ENCODE assay signal across 7 mouse cellular contexts in genomic region chr2:146511911-146512580, GRCm38 (mm10). TPM values are rescaled to one million over a fixed set of nuclear protein-coding genes. Genes with fewer than 3 reads are reported as not detected.
DNase-seq lines count a peak whose midpoint lies in the region; ATAC-seq lines count a peak whose summit lies in the region.

Ralgapa2 (minus strand) TSS chr2:146512344.

- H3K4me3 ChIP-seq in intestine, embryonic 16.5 days (ENCODE audit: low read length) = peak within 1 kb of the TSS; percentile 93
- peak within 1 kb of the TSS; percentile 70 for H3K4me3 ChIP-seq in midbrain, embryonic 11.5 days (ENCODE audit: low read depth, low read length)

- H3K9me3 ChIP-seq in intestine, embryonic 16.5 days (ENCODE audit: control insufficient read depth, low read length) = no peaks in the 10 kb centered on the region
- no peaks in the 10 kb centered on the region for H3K9me3 ChIP-seq in midbrain, embryonic 11.5 days (ENCODE audit: control insufficient read depth, low read length)

- peak within 1 kb of the TSS; percentile 89 for H3K9ac ChIP-seq in intestine, embryonic 16.5 days (ENCODE audit: low read depth, low read length)
- H3K9ac ChIP-seq in midbrain, embryonic 11.5 days (ENCODE audit: low read length) = peak within 1 kb of the TSS; percentile 88

- DNase-seq in adrenal gland, adult 8-10 months = peak; percentile 99
- peak; percentile 98 for DNase-seq in embryo, embryonic 9.5 days (ENCODE audit: extremely low spot score)
- peak; percentile 97 to 98 for DNase-seq in gastrocnemius, postnatal 4 days (ENCODE audit: low spot score in 2 of 2)
- DNase-seq in left cerebral cortex, postnatal 36 days (ENCODE audit: low spot score in 2 of 2) = peak; percentile 99 to 100
- DNase-seq in midbrain, embryonic 11.5 days (ENCODE audit: low spot score, missing footprints) = peak; percentile 100
- DNase-seq in skeletal muscle tissue, adult 2 months (ENCODE audit: low read depth, low spot score) = peak; percentile 99

- peak within 1 kb of the TSS; percentile 71 for H3K4me2 ChIP-seq in intestine, embryonic 16.5 days (ENCODE audit: low read depth, low read length)
- peak within 1 kb of the TSS; percentile 73 for H3K4me2 ChIP-seq in midbrain, embryonic 11.5 days

- under 1% methylated on average over 56 of the region's 57 CpGs for WGBS in intestine, embryonic 16.5 days
- under 1% methylated on average over 55 of the region's 57 CpGs for WGBS in midbrain, embryonic 11.5 days

- no peaks in the 10 kb centered on the region for H3K27me3 ChIP-seq in intestine, embryonic 16.5 days (replicated peaks; ENCODE audit: control insufficient read depth, insufficient read depth, low read length)
- no peaks in the 10 kb centered on the region for H3K27me3 ChIP-seq in midbrain, embryonic 11.5 days (ENCODE audit: control insufficient read depth, insufficient read depth, low read length)

- H3K27ac ChIP-seq in intestine, embryonic 16.5 days (ENCODE audit: low read length) = peak within 1 kb of the TSS; percentile 73
- H3K27ac ChIP-seq in midbrain, embryonic 11.5 days (ENCODE audit: low read depth, low read length) = peak within 1 kb of the TSS; percentile 47

- H3K36me3 ChIP-seq in intestine, embryonic 16.5 days (ENCODE audit: control insufficient read depth, insufficient read depth, low read length) = no peaks in the 10 kb centered on the region
- H3K36me3 ChIP-seq in midbrain, embryonic 11.5 days (ENCODE audit: control insufficient read depth, insufficient read depth, low read length) = no peaks in the 10 kb centered on the region

- ATAC-seq in intestine, embryonic 16.5 days = peak; percentile 99
- ATAC-seq in midbrain, embryonic 11.5 days (ENCODE audit: low FRiP score) = peak; percentile 99

- peaks cover 3% of the 10 kb centered on the region; the same call in 1 of the 2 replicates for H3K4me1 ChIP-seq in intestine, embryonic 16.5 days (ENCODE audit: control insufficient read depth, insufficient read depth, low read length)
- H3K4me1 ChIP-seq in midbrain, embryonic 11.5 days (ENCODE audit: control insufficient read depth, insufficient read depth, low read length) = peaks cover 9% of the 10 kb centered on the region

- intact Hi-C loops in left cerebral cortex, postnatal 36 days (cut with DNase I) = no loop called here

RNA-seq across cellular contexts. Expression of gene Ralgapa2, which starts in this region (rescaled TPM):
- 10 to 100 TPM; 17.8 to 27.6 (median 24.6) TPM for total RNA-seq in adrenal gland, adult 8-10 months (2022)
- total RNA-seq in gastrocnemius, postnatal 4 days (2021) = 1 to 10 TPM; 7.0 to 8.2 TPM
- 7.8 and 9.7 TPM in 2 replicates for polyA plus RNA-seq in intestine, embryonic 16.5 days (2015; fragmentation: Nextera tagmentation; extraction: Ambion mirVana)
- total RNA-seq in left cerebral cortex, postnatal 36 days (2021) = 10 to 100 TPM; 18.8 to 29.0 TPM
- 9.0 and 9.7 TPM in 2 replicates for polyA plus RNA-seq in midbrain, embryonic 11.5 days (2014; fragmentation: Nextera tagmentation; extraction: Ambion mirVana)

Comparison
In these comparisons a context has a peak if more than half of its experiments do, and no peak if none do; other contexts are left out.
1. Peak in every context shown above with its lines: DNase-seq, ATAC-seq, H3K4me3 ChIP-seq and H3K27ac ChIP-seq.